Mouse (Mus musculus): ENCODE results near the gene Elane. TPM values are rescaled to one million over a fixed set of nuclear protein-coding genes. Genes with fewer than 3 reads are reported as not detected.

The Elane gene
- polyA plus RNA-seq, 1 experiment from 2014 or later = 0.28 TPM

DNA sequence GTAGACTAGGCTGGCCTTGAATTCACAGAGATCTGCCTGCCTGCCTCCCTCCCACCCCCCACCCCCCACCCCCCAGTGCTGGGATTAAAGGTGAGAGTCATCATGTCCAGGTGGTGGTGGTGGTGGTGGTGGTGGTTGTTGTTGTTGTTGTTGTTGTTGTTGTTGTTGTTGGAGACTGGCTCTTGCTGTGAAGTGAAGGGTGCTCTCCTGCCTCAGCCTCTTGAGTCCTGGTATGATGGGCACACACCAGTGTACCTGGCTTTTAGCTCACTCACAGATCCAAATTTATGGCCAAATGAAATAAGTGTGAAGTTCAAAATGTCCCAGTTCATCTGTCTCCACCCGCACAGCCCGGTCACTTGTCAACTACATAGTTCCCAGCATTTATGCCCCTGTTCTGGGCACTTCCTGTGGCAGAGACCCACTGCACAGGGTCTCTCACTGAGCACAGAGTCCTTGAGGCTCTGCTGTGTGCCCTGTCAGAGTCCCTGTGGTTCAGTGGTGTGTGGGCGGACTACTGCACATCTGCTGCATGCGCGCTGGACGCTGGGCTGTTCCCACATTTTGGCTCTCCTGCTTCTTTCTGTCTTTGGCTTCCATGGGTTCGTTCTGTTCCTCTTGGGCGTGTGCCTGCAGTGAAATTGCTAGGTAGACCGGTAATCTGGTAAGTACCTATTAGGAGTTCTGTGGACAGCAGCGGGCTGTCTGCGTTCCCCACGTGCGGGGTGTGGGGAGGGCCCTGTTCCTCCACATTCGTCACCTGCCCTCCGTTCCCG lies 48.9 kb downstream of the Elane start:
- Histone ChIP-seq H3K4me3 (replicated peaks) (no peak overlapping the region), H3K4me1 (peaks cover 80% of the 10 kb centered on the region), H3K27ac (replicated peaks) (peak overlapping the region; percentile 72), H3K27me3 (no peaks in the 10 kb centered on the region), H3K4me2 (replicated peaks) (no peak overlapping the region), H3K36me3 (peaks cover 36% of the 10 kb centered on the region), H3K9me3 (replicated peaks) (no peaks in the 10 kb centered on the region), H3K9ac (peak overlapping the region; percentile 2; the same call in 1 of the 2 replicates)
- ATAC-seq (ENCODE audit: insufficient number of reproducible peaks, low FRiP score, low TSS enrichment, low read depth) = no peak
- WGBS = 80% methylated on average over 16 of the region's 16 CpGs

DNA sequence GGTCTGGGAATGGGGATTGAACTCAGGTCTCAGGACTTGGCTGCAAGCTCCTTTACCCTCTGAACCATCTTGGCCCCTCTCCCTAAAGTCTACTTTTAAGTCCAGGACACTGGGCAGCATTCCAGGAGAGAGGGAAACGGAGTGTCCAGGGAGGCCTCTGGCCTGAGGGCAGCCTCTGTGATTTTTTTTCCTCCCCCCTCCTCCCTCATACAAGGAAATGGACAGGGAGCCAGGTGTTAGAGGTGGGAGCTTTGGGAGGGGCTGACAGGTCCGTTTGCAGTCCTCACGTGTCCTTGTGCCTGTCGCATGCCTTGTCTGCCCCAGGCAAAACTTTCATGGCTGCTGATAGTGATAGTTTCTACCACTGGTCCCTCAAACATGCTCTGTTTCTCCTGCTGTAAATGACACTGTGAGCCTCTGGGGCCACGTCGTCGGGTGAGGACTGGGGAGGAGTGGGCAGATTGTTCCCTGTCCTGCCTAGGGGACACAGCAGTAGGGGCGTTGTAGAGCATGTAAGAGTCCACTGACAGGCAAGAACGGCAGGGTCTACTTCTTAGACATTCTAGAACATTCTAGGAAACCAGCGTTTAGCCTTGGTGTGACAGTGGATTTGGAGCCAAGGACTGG lies 50.4 kb downstream of the Elane start:
- Histone ChIP-seq H3K36me3 (peaks cover 37% of the 10 kb centered on the region), H3K4me1 (peaks cover 76% of the 10 kb centered on the region), H3K4me3 (replicated peaks) (no peak overlapping the region), H3K9me3 (replicated peaks) (no peaks in the 10 kb centered on the region), H3K27me3 (no peaks in the 10 kb centered on the region), H3K9ac (no peak overlapping the region), H3K4me2 (replicated peaks) (0 out of 2 replicates have a peak overlapping the region, but pooled peaks have one; percentile 4), H3K27ac (replicated peaks) (peak overlapping the region; percentile 56; the same call in 1 of the 2 replicates)
- WGBS = 41% methylated on average over 10 of the region's 10 CpGs
- no peak for ATAC-seq (ENCODE audit: insufficient number of reproducible peaks, low FRiP score, low TSS enrichment, low read depth)

DNA sequence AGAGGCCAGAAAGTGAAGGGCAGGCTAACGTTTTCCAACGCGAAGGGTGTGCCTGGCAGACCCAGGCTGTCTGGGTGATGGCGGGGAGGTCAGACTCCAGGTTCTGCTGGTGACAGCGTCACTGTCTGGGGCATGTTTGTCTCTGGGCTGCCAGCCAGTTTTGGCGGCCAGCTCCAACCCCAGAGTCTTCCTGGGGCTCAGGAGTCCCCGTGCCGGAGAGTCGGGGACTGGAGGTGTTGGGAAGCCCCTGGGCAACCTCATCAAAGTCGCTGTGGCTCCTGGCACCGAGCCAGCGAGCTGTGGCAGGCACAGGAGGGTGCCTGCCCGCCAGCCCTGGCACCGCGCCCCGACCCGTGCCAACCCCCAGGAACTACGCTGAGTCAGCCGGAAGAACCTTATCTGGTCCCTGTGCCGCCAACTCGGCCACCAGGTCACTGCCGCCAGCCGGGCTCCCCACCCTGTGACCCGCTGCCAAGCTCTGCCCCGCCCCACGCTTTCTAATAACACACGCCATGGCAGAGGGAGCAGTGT lies 50.9 kb downstream of the Elane start:
- 49% methylated on average over 27 of the region's 27 CpGs for WGBS
- no peaks in the 10 kb centered on the region for H3K9me3 ChIP-seq (replicated peaks)
- peaks cover 70% of the 10 kb centered on the region for H3K4me1 ChIP-seq
- H3K27me3 ChIP-seq = no peaks in the 10 kb centered on the region
- no peak overlapping the region for H3K4me3 ChIP-seq (replicated peaks)
- peaks cover 37% of the 10 kb centered on the region for H3K36me3 ChIP-seq
- ATAC-seq (ENCODE audit: insufficient number of reproducible peaks, low FRiP score, low TSS enrichment, low read depth) = 0 out of 2 replicates have a peak, but pooled peaks have one; percentile 5
- no peak overlapping the region for H3K9ac ChIP-seq
- H3K4me2 ChIP-seq (replicated peaks) = 0 out of 2 replicates have a peak overlapping the region, but pooled peaks have one; percentile 4
- H3K27ac ChIP-seq (replicated peaks) = peak overlapping the region; percentile 56; the same call in 1 of the 2 replicates

Small RNA genes within 50 kb of the gene (microRNA-seq; reads per million reads assigned to microRNA genes)
- gene Mir6910 (ENCODE audit: borderline number of aligned reads) = not detected

Other genes starting within 250 kb of the Elane start
- 11.8 and 12.5 TPM in 2 replicates for gene Shc2, start 248.3 kb upstream of the Elane start, polyA plus RNA-seq (2015; fragmentation: Nextera tagmentation; extraction: Ambion mirVana)
- not detected in 2 replicates for gene Odf3l2, start 240.5 kb upstream of the Elane start, polyA plus RNA-seq (2015; fragmentation: Nextera tagmentation; extraction: Ambion mirVana)
- 8.4 and 9.1 TPM in 2 replicates for gene Madcam1, start 221.7 kb upstream of the Elane start, polyA plus RNA-seq (2015; fragmentation: Nextera tagmentation; extraction: Ambion mirVana)
- 62.4 and 63.6 TPM in 2 replicates for gene Tpgs1, start 216.9 kb upstream of the Elane start, polyA plus RNA-seq (2015; fragmentation: Nextera tagmentation; extraction: Ambion mirVana)
- gene Cdc34, start 204.1 kb upstream of the Elane start, polyA plus RNA-seq (2015; fragmentation: Nextera tagmentation; extraction: Ambion mirVana) = 94.8 and 96.8 TPM in 2 replicates
- gene Gzmm, start 197.2 kb upstream of the Elane start, polyA plus RNA-seq (2015; fragmentation: Nextera tagmentation; extraction: Ambion mirVana) = 0.89 and 1.5 TPM in 2 replicates
- 837 and 902 TPM in 2 replicates for gene Bsg, start 181.8 kb upstream of the Elane start, polyA plus RNA-seq (2015; fragmentation: Nextera tagmentation; extraction: Ambion mirVana)
- 0.07 and 0.13 TPM in 2 replicates for gene Hcn2, start 169.6 kb upstream of the Elane start, polyA plus RNA-seq (2015; fragmentation: Nextera tagmentation; extraction: Ambion mirVana)
- gene Polrmt, start 139.7 kb upstream of the Elane start, polyA plus RNA-seq (2015; fragmentation: Nextera tagmentation; extraction: Ambion mirVana) = 41.6 and 46.6 TPM in 2 replicates
- 2.5 and 3.9 TPM in 2 replicates for gene Fgf22, start 131.2 kb upstream of the Elane start, polyA plus RNA-seq (2015; fragmentation: Nextera tagmentation; extraction: Ambion mirVana)
- 110 and 127 TPM in 2 replicates for gene Rnf126, start 119.3 kb upstream of the Elane start, polyA plus RNA-seq (2015; fragmentation: Nextera tagmentation; extraction: Ambion mirVana)
- 20.1 and 20.2 TPM in 2 replicates for gene Fstl3, start 109.0 kb upstream of the Elane start, polyA plus RNA-seq (2015; fragmentation: Nextera tagmentation; extraction: Ambion mirVana)
- gene Prss57, start 95.3 kb upstream of the Elane start, polyA plus RNA-seq (2015; fragmentation: Nextera tagmentation; extraction: Ambion mirVana) = 0.07 TPM in 1 of 2 replicates, not detected in the other
- 88.1 and 96.6 TPM in 2 replicates for gene Palm, start 92.7 kb upstream of the Elane start, polyA plus RNA-seq (2015; fragmentation: Nextera tagmentation; extraction: Ambion mirVana)
- 5.4 and 7.8 TPM in 2 replicates for gene Misp, start 65.3 kb upstream of the Elane start, polyA plus RNA-seq (2015; fragmentation: Nextera tagmentation; extraction: Ambion mirVana)
- gene Ptbp1, start 31.8 kb upstream of the Elane start, polyA plus RNA-seq (2015; fragmentation: Nextera tagmentation; extraction: Ambion mirVana) = 299 and 325 TPM in 2 replicates
- gene Prtn3, start 11.8 kb upstream of the Elane start, polyA plus RNA-seq (2015; fragmentation: Nextera tagmentation; extraction: Ambion mirVana) = 4.3 and 5.6 TPM in 2 replicates
- 59.9 and 68.2 TPM in 2 replicates for gene Plppr3, start 11.6 kb upstream of the Elane start, polyA plus RNA-seq (2015; fragmentation: Nextera tagmentation; extraction: Ambion mirVana)
- gene Cfd, start 4.6 kb downstream of the Elane start, polyA plus RNA-seq (2015; fragmentation: Nextera tagmentation; extraction: Ambion mirVana) = not detected in 2 replicates
- 44.0 and 48.4 TPM in 2 replicates for gene Med16, start 22.7 kb downstream of the Elane start, polyA plus RNA-seq (2015; fragmentation: Nextera tagmentation; extraction: Ambion mirVana)
- 5.2 TPM in 1 of 2 replicates, not detected in the other for gene Gm26602, start 24.6 kb downstream of the Elane start, polyA plus RNA-seq (2015; fragmentation: Nextera tagmentation; extraction: Ambion mirVana)
- 1.1 and 1.4 TPM in 2 replicates for gene Kiss1r, start 30.7 kb downstream of the Elane start, polyA plus RNA-seq (2015; fragmentation: Nextera tagmentation; extraction: Ambion mirVana)
- 179 and 181 TPM in 2 replicates for gene R3hdm4, start 35.0 kb downstream of the Elane start, polyA plus RNA-seq (2015; fragmentation: Nextera tagmentation; extraction: Ambion mirVana)
- 6.6 and 7.0 TPM in 2 replicates for gene Arid3a, start 40.8 kb downstream of the Elane start, polyA plus RNA-seq (2015; fragmentation: Nextera tagmentation; extraction: Ambion mirVana)
- 84.7 and 90.6 TPM in 2 replicates for gene Wdr18, start 73.9 kb downstream of the Elane start, polyA plus RNA-seq (2015; fragmentation: Nextera tagmentation; extraction: Ambion mirVana)
- gene Grin3b, start 84.5 kb downstream of the Elane start, polyA plus RNA-seq (2015; fragmentation: Nextera tagmentation; extraction: Ambion mirVana) = 0.63 and 0.77 TPM in 2 replicates
- gene Tmem259, start 98.1 kb downstream of the Elane start, polyA plus RNA-seq (2015; fragmentation: Nextera tagmentation; extraction: Ambion mirVana) = 23.9 and 29.3 TPM in 2 replicates
- gene Cnn2, start 102.3 kb downstream of the Elane start, polyA plus RNA-seq (2015; fragmentation: Nextera tagmentation; extraction: Ambion mirVana) = 288 and 296 TPM in 2 replicates
- gene Abca7, start 110.2 kb downstream of the Elane start, polyA plus RNA-seq (2015; fragmentation: Nextera tagmentation; extraction: Ambion mirVana) = 3.7 and 4.0 TPM in 2 replicates
- gene Arhgap45, start 130.4 kb downstream of the Elane start, polyA plus RNA-seq (2015; fragmentation: Nextera tagmentation; extraction: Ambion mirVana) = 5.1 and 6.2 TPM in 2 replicates
- gene Polr2e, start 153.5 kb downstream of the Elane start, polyA plus RNA-seq (2015; fragmentation: Nextera tagmentation; extraction: Ambion mirVana) = 218 and 221 TPM in 2 replicates
- 503 and 528 TPM in 2 replicates for gene Gpx4, start 160.9 kb downstream of the Elane start, polyA plus RNA-seq (2015; fragmentation: Nextera tagmentation; extraction: Ambion mirVana)
- 19.4 and 19.8 TPM in 2 replicates for gene Sbno2, start 219.3 kb downstream of the Elane start, polyA plus RNA-seq (2015; fragmentation: Nextera tagmentation; extraction: Ambion mirVana)
- gene Stk11, start 229.6 kb downstream of the Elane start, polyA plus RNA-seq (2015; fragmentation: Nextera tagmentation; extraction: Ambion mirVana) = 21.3 and 27.3 TPM in 2 replicates